Mouse (Mus musculus) adrenal gland, postnatal 14 days (tissue): Measurements from ENCODE around the gene Vmn1r36. TPM values are rescaled to one million over a fixed set of nuclear protein-coding genes. Genes with fewer than 3 reads are reported as not detected.
"Not testable (repeated sequence)": the region's sequence is repeated elsewhere in the genome, so short reads cannot be mapped to it uniquely, and the experiment has no call there.

Experiments
- DNase-seq: peaks from one replicate; pipeline ENCODE4 v3.0.0; 2021; ENCODE audit warnings: mixed read lengths
- long read RNA-seq, 2 experiments: library from polyadenylated mRNA; stranded (forward); transcript quantifications; one replicate each; pipeline ENCODE4 v2.0.0; 2021
- total RNA-seq: library from RNA; stranded (reverse); gene quantifications from 2 replicates; pipeline ENCODE4 v1.2.3, GENCODE M21; 2021

Vmn1r36 gene
- total RNA-seq: not detected in 2 replicates
- long read RNA-seq, experiment 1: 0 reads
- long read RNA-seq, experiment 2: 0 reads

- not testable (repeated sequence) for DNase-seq
Observed at GRCm38 (mm10) chr6:66719068-66719467, at the start of gene Vmn1r36. Gene Vmn1r36 (minus strand): TSS chr6:66719168.

- DNase-seq: not testable (repeated sequence)
Observed at GRCm38 (mm10) chr6:66729082-66729481, 10.1 kb upstream of the Vmn1r36 start, which contains the start of gene Vmn1r37. Gene Vmn1r37 (plus strand): TSS chr6:66729382.

GRCm38 (mm10) chr6:66713854-66714253 is 5.1 kb downstream of the Vmn1r36 start:
- no peak for DNase-seq

GRCm38 (mm10) chr6:66708901-66709300 is 10.1 kb downstream of the Vmn1r36 start:
- no peak for DNase-seq

- DNase-seq: no peak
Observed at GRCm38 (mm10) chr6:66685806-66686205, 33.2 kb downstream of the Vmn1r36 start, which contains the start of gene Vmn1r35. Gene Vmn1r35 (minus strand): TSS chr6:66685906.

Other genes with a start within 250 kb of the Vmn1r36 start
- 17.2 and 17.3 TPM in 2 replicates for gene Mad2l1, start 183.8 kb downstream of the Vmn1r36 start, total RNA-seq
- not detected in 2 replicates for gene Vmn1r32, start 159.1 kb downstream of the Vmn1r36 start, total RNA-seq
- gene Vmn1r33, start 100.9 kb downstream of the Vmn1r36 start, total RNA-seq: not detected in 2 replicates
- gene Vmn1r34, start 75.3 kb downstream of the Vmn1r36 start, total RNA-seq: not detected in 2 replicates
- gene Vmn1r35, start 33.3 kb downstream of the Vmn1r36 start, total RNA-seq: not detected in 2 replicates
- not detected in 2 replicates for gene Vmn1r37, start 10.2 kb upstream of the Vmn1r36 start, total RNA-seq
- not detected in 2 replicates for gene Vmn1r38, start 63.5 kb upstream of the Vmn1r36 start, total RNA-seq
- gene Vmn1r39, start 91.4 kb upstream of the Vmn1r36 start, total RNA-seq: not detected in 2 replicates
- 85.3 and 93.6 TPM in 2 replicates for gene Gng12, start 177.2 kb upstream of the Vmn1r36 start, total RNA-seq